Mouse (Mus musculus) c-Kit-positive CD71-negative TER-119-negative erythroid progenitor cells, embryonic 14.5 days (primary cell): ENCODE measurements around the gene Aqp8.
A peak's percentile ranks its signal among the peaks of the same experiment; 100 is the strongest.

ENCODE experiments used
- DNase-seq: peaks from one replicate; pipeline ENCODE4 v3.0.0-alpha.2; 2013; ENCODE audit warnings: low read depth

Aqp8 gene

DNA sequence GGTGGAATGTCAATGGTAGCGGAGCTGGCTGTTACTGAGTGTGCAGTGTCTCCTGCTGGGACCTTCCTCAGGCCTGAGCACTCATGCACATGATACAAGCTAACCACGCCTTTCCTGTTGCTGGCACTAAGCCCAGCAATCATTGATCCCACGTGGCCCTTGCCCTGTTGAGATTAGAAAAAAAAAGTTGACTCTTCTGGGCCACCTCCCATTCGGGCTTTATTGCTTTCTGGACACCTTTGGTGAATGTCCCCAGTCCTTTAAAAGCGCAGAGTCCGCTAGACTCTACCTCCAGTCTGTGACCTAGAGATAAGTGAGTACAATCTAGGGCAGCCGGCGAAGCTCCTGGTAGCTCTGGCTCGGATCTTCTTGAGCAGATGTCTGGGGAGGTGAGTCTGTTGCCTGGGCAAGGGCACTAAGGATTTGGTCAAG is at the start of gene Aqp8:
TSS of gene Aqp8 (plus strand) at position 222 of the 432 bp plus-strand sequence.
- DNase-seq: peak; percentile 68

DNA sequence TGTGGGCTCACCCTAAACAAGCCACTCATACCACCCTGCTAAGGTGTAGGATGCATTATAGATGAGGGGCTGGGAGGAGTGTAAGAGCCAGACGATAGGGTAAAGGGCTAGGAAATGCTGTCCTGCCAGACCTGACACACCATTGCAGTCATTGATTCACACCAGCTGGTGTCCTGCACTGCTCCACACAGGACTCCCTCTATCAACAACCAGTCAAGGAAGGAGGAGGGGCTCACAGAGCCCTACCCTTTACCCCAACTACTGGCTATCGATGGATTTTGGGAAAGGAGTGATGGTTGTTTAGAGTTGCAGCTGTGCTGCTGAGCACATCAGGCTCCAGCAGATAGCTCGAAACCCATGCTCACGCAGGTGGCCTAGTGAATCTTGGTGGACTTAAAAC is 45.3 kb upstream of the Aqp8 start:
- DNase-seq: no peak

DNA sequence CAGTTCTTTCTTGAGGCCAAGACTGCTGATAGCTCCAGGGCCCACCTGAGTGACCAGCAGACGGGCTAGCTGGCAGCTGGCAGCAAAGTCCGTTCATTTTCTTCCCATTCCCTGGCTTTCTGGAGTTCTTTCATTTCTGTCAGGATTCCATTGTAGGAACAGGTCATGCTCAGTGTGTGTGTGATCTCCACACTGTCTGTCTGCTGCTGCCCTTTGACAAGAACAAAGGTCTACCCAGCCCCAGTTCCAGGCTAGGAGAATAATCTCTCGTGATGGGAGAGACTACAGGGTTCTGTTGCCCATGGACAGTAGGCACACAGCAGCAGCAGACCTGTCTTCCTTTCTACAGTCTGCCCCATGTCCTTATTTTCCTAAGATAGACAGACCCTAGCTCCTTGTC is 44.4 kb upstream of the Aqp8 start:
- no peak for DNase-seq

DNA sequence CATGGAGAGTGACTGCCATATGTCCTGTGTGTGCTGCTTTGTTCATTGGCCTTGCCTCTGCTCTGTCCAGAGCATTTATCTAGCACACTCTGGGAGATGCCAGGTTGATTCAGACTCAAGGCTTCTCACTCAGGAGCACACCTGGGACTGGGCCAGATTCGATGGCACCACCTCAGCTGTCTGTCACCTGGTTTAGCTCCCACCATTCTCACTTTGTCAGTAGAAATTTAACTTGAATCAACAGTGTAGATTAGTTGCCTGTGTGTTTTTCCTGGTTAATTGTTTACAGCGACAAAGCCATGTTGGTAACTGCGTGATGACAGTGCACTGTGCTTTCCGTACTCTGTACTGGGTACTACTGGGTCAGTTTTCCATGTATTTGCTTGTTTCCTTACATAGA is 42.1 kb upstream of the Aqp8 start:
- DNase-seq: no peak

DNA sequence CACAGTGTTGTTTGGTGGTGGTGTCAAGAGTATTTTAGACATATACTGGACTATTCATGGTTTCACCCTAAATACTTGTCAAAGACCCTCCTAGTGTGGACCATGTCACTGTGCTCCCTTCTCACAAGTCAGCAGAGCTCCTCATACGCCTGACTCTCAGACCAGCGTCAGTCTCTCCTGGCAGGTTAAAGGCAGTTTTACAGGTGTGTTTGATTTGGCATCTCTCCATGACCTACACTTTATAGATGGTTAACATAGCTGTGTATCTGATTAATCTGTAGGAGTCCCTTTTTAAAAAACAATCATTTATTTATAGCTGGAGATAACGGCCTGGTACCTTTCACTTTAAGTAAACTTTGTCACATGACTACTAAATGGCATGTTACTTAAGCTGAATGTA is 40.1 kb upstream of the Aqp8 start:
- DNase-seq: no peak

DNA sequence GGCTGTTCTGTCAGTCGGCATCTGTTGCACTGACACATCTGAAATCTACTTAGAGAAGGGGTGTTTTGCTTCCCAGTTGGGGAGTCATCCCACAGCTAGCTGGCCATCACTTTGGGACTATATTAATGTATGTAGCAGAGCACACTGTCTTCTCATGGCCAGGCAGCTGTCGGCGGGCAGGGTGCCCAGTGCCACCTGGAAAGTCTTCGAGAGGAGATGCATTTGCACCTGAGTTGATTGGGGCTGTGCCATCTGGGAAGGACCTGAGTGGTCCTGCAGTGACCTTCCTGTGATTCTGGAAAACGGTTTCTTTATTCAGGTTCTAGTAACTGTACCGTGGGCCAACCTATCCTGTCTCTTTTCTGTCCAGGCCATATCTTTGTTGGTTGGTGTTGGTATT is 37.8 kb upstream of the Aqp8 start:
- no peak for DNase-seq

DNA sequence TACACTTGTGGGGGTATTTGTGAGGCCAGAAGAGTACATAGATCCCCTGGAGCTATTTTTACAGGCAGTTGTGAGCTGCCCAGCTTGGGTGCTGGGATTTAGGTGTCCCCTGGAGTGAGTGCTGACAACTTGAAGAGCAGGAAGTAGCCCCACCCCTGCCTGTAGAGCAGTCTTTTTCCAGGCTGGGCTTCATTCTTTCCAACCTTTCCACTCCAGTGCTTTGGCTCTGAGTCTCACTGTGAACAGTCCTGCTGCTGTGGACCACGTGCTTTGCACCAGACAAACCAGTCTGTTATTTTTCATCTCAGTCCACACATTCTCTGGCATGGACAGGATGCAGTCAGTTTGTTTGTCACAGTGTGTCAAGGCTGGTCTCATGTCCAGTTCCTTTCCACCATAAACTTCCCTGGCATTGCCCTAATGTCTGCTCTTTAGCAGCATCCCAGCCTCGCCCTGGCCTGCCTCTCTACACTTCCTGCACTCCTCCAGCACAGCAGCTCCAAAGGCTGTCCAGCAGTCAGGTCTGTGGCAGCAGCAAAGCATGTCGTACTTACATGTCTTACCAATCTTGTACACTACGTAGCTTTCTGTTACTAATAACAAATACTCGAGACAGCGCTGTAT is 36.8 kb upstream of the Aqp8 start:
- no peak for DNase-seq

DNA sequence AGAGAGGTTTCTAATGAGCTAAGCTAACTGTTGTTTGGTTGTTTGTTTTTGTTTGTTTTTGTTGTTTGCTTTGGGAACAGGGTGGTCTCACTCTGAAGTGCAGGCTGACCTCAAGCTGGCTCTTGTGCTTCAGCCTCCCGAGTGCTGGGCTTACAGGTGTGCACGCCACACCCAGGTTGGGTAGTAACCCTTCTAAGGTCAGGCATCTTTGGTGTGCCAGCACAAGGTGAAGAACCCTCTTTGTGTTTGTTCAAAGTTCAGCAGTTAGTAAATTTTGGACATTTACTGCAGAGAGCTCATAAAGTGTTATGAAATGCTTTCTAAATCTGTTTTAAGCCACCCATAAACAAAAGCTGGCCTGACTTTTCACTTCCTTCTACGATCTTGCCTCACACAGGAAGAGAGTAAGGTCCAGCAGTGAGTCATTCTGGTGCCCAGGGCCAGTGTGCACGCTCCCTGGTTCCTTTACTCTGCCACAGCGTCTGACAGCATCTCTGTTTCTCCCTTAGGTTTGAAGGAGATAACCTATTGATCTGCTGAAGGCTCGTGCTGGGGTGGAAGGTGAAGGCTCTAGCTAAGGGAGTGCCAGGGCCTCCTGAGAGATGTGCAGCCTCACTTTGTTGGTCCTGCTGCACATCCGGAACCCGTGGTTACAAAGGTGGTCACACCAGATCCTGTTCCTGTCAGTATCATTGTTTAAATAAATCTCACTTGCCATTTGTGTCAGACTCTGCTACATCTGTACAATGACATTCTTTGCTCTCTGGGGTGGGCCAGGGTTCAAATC is 32.3 kb upstream of the Aqp8 start:
- no peak for DNase-seq

DNA sequence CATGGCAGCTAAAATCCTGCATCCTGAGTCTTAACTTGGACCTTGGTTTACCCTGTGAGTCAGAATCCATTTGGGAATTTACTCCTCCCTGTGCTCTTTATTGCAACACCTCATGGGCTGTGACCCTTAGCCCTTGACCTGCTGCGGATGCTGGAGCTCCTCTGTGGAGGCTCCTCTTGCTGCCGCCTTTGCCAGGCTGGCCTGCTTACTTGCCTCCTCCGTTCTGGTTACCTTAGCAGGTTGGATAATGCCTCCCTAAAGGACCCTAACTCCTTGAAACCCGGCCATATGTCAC is 31.7 kb upstream of the Aqp8 start:
- DNase-seq: no peak

DNA sequence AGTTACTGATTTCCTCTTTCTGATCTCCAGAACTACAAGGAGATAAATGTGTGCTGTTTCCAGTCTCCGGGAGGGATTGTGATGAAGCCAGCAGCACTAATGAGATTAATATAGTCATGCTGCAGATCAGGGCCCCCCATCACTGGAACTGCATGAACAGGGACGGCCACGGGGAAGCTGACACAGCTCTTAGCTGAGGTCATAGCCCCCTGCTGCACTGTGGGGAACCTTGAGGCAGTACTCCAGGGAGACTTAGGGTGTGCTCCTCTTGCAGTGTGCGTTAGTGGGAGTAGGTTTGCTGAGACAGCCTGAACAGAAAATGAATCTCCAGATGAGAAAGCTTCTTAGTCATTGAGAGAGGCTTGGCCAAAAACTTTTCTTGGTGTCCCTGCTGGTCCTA is 30.9 kb upstream of the Aqp8 start:
- no peak for DNase-seq

DNA sequence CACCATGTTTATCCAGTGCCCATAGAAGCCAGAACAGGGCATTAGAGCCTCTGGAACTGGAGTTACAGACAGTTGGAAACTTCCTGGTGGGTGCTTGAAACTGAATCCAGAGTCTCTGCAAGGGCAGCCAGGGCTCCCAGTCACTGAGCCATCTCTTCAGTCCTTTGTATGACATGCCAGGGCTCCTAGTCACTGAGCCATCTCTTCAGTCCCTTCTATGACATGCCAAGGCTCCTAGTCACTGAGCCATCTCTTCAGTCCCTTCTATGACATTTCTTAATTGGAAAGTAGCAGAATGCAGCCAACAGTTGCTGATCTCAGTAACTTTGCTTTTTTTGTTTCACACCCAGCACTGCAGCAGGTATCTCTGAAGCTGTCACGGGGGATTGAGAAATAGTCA is 20.0 kb upstream of the Aqp8 start:
- DNase-seq: no peak

DNA sequence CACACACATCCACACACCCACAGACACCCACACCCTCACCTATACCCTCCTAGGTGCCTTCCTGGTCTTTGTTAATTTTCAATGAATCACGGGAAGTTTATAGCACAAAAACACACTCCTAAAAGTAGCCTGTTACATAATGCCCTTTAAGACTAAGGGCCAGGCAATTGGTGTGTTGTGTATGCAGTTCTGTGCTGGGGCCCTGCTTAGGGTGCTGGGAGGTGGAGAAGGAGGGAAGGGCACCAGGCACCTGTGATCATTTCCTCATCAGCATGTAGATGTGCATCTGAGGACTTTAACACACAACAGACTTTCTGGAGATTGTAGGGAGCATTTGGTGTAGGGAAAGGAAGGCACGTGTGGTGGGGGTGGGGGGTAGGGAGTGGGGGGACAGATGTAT is 13.3 kb upstream of the Aqp8 start:
- DNase-seq: no peak

DNA sequence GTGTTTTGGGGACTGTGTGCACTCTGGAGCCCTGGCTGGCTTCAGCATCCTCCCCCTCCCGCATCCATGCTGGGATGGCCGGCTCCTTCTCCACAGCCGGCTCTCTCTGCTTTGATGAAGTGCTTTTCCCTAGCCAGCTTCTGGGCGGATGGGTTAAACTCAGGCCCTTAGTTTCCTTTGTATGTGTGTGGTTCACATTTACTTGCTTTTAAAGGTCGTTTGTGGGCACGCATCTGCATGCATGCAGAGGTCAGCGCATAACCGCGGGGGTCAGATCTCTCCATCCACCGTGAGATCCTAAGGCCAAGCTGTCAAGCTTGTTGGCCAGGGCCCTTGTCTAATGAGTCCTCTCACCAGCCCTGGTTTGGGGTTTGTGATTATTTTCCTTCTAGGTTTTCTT is 12.4 kb upstream of the Aqp8 start:
- DNase-seq: no peak

DNA sequence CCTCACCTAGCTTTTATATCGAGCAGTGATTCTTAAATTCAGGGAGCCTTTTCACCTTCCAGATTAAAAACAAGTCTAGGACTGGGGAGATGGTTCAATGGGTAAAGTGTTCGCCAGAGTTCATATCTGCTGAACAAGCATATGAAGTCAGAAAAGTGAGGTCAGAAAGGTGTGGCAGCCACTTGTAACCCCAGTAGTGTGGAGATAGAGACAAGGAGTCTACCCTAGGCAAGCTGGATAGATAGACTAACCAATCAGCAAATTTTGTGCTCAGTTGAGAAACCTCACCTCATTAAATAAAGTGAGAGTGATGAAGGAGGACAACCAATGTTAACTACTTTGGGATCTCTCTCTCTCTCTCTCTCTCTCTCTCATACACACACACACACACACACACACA is 11.6 kb upstream of the Aqp8 start:
- no peak for DNase-seq

DNA sequence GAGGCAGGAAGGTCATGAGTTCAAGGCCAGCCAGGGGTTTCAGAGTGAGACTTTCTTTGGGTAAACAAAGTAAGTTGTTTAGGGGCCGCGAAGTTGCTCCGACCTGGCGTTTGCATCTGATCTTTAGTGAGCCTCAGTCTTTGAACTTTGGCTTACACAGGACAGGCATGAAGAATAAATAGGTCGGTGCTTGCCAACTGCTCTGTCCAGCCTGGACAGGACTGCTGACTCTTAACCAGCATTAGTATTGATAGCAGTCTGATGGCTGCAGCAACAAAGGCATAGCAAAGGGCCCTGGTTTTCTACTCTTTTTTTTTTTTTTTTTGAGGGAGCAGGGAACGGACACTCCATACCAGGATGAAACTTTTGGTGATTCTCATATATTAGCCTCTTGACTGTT is 9.5 kb upstream of the Aqp8 start:
- DNase-seq: no peak

DNA sequence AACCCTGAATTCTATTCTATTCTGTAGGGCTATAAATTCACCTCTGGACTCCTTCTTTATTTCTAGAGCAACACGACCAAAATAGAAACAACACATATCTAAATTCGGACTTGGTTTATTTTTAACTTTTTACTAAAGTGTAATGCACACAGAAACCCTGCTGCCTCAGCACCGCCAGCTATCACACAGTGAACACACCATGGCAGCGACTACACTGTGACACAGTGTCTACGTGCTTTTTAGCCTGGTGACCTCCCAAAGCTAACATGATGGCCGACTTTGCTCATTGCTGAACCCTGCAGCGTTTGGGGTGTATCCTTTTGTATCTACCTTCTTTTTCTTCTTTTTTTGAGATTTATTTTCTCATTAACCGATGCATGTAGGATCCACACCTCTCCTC is 9.0 kb upstream of the Aqp8 start:
- no peak for DNase-seq

DNA sequence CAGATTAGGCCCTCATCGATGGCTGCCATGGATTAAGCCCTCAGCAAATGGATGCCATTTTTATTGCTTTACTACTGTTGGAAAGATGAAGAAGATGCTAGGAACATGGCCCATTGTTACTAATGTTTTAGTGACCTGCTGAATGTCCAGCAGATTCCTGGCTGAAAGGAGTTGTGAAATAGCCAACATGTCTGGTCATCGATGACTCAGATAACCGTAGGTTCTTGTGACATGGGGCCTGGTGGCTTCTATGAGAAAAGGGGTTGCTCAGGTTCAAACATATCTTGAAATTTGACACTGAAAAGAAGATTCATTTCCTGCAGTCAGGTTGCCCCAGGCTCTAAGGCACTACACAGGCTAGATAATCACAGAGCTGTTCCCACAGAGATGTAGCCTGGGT is 7.0 kb upstream of the Aqp8 start:
- no peak for DNase-seq

DNA sequence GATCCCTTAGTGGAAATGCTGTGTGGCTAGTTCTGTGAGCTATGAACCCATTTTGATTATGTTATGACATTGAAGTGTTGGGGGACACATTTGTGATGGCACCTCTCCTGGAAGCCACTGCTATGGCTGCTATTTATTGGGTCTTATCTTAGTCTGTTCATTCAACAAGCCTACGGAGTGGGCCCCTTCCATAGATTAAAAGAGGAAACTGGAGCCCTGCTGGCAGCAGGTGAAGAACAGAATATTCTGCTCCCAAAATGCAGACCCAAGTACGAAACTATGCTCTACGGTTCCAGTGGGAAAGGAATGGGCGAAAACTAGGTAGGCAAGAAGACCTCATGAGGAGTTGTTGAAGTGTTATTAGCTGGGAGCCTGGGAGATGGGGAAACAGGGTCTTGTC is 3.8 kb upstream of the Aqp8 start:
- no peak for DNase-seq

DNA sequence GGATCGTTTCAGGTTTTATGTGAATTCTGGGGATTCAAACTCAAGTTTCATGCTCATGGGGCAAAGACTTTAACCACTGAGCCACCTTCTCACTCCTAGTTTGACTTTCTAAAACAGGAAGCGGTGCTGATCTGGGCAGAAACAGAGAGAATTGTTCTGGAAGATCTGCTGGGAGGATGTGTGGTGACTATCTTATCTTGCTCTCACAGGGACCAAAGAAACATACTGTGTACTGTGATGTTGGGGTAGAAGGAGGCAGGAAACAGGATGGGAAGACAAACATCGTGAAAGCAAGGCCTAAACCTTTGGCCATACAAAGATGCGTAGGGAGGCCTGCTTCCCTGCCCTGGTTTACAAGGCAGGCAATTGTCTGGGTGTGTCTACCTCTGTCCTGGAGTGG is 2.8 kb upstream of the Aqp8 start:
- peak; percentile 16 for DNase-seq

DNA sequence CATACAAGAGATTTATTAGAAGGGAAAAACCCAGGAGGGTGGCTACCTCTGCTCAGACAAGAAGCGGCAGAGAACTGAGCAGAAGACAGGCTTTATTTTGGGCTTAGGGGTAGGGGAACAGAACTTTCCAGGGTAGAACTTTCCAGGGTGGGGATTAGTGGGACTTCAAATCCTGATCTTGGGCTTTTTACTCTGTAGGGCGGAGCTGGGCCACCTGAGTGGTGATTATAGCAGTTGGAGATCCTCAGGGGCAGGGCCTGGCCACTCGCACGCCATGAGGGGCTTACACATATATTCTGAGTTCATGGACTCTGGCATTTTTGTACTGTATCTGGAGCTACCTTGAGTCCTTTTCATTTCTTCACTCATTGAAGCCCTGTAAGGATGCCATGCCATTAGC is 775 bp upstream of the Aqp8 start:
- no peak for DNase-seq

DNA sequence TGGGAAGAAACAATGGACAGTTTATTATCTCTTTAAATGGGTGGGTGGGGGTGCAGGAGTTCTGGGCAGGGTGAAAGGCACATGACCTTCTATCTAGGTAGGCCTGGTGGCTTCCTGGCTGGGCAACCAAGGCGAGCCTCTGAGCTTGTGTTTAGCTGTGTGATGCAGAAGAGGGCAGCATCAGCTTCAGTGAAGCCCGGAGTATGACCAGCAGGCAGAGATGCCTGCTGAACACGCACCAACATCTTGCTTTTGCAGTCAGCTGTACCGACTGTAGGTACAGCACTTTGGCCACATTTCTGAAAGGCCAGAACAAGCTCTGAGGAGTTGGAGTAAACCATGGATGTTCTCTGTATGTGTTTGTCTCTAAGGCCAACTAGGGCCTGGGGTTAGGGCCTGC is 1.5 kb downstream of the Aqp8 start:
- no peak for DNase-seq

DNA sequence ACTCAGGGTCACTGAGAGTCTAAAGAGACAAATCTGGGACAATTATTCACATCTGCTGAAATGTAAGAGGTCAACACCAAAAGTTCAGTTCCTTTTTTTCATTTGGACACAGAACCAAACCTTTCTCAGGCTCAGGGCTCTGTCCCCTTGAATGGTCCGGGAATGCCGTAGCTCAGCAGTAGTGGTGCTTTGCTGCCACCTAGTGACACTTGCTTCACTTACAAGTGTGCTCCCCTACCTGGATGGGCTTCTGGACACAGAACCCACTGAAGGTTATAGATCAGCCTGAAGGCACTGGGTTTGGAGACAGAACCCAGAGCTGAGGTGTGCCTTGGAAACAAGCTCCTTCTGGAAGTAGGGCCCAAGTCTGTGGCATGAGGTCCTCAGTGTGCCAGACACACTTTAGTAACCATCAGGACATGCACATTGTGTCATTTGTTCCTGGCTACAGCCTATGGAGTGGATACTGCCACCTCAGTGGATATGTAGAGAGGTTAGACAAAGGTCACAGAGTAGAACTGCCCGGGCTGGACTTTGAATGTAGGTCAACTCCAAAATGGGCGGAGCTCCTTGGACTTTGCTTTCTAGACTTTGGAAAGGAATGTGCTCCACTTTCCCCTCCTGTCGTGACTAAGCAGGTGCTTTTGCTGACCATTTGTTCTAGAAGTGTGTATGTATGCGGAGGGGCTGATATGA is 3.7 kb downstream of the Aqp8 start:
- peak; percentile 38 for DNase-seq

DNA sequence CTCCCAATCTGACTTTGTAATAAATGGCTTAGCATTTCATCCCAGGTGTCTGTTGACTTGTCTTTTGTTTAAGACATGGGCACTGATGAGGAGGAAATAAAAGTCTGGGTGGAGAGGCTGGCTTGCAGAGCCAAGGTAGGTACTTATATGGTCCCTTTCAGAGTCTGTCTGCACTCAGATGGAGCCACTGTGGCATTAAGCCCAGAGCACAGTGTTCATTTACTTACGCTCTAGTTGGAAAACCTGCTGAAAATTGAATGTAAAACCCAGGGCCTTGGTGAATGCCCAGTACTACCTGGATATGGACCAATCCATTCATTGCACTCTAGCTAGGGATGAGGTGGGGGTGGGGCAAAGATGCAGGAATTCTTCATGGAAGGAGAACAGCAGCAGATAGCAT is 5.9 kb downstream of the Aqp8 start:
- no peak for DNase-seq

DNA sequence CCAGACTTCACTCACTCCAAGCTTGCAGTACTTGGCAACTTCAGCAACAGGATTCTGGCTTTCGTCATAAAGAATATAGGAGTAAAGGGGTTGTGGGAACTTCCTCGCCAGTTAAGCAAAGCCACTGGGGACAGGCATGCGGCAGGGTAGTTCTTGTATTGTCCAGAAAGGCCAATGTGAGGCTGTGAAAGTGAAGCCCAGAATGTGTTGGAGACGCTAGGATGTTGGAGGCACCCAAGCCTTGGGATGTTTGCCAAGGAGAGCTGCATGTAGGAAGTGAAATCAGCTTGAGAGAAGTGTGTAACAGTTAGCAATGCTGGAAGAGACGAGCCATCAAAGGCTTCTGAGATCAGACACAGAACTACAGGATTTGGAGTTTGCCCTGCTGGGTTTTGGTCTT is 25.6 kb downstream of the Aqp8 start:
- DNase-seq: no peak
